Mouse (Mus musculus) midbrain, embryonic 11.5 days (tissue): ENCODE measurements around the gene Aatf. TPM values are rescaled to one million over a fixed set of nuclear protein-coding genes. Genes with fewer than 3 reads are reported as not detected.
A peak's percentile ranks its signal among the peaks of the same experiment; 100 is the strongest.

Experiments
- ATAC-seq: fragments of 200-750 bp; cut with Nextera tagmentation; 2 replicates; pipeline ENCODE4 v1.8.0; 2017; ENCODE audit warnings: moderate TSS enrichment, moderate library complexity; ENCODE audit not compliant: low FRiP score
- DNase-seq: peaks from one replicate; pipeline ENCODE4 v3.0.0; 2015; ENCODE audit warnings: low spot score; ENCODE audit errors: missing footprints
- H3K27ac ChIP-seq: fragments of 300-500 bp; sonication (generic); 2 replicates; pipeline ENCODE4 v1.5.1; 2014; ENCODE audit warnings: low read depth, low read length
- H3K27me3 ChIP-seq: fragments of 300-500 bp; sonication (generic); 2 replicates; pipeline ENCODE4 v1.6.1; 2014; ENCODE audit warnings: mild to moderate bottlenecking, low read length, moderate library complexity, mixed read lengths; ENCODE audit not compliant: control insufficient read depth, insufficient read depth
- H3K36me3 ChIP-seq: fragments of 300-500 bp; sonication (generic); 2 replicates; pipeline ENCODE4 v1.6.1; 2014; ENCODE audit warnings: mild to moderate bottlenecking, low read length, moderate library complexity, mixed read lengths; ENCODE audit not compliant: control insufficient read depth, insufficient read depth
- H3K4me1 ChIP-seq: fragments of 300-500 bp; sonication (generic); 2 replicates; pipeline ENCODE4 v1.6.1; 2014; ENCODE audit warnings: low read length; ENCODE audit not compliant: control insufficient read depth, insufficient read depth
- H3K4me2 ChIP-seq: fragments of 300-500 bp; sonication (generic); 2 replicates; pipeline ENCODE4 v1.6.1; 2014; ENCODE audit warnings: mild to moderate bottlenecking, moderate library complexity
- H3K4me3 ChIP-seq: fragments of 300-500 bp; sonication (generic); 2 replicates; pipeline ENCODE4 v1.5.1; 2014; ENCODE audit warnings: low read depth, low read length
- H3K9ac ChIP-seq: fragments of 300-500 bp; sonication (generic); 2 replicates; pipeline ENCODE4 v1.6.1; 2014; ENCODE audit warnings: low read length
- H3K9me3 ChIP-seq: fragments of 300-500 bp; sonication (generic); 2 replicates; pipeline ENCODE4 v1.6.1; 2016; ENCODE audit warnings: low read length; ENCODE audit not compliant: control insufficient read depth
- WGBS: fragments of 180-500 bp; shearing (Covaris S2); extraction: QIAGEN DNeasy Blood & Tissue Kit; methylation state at CpG from one replicate; pipeline ENCODE4 v1.1.7; 2014; 5-methylcytosine and 5-hydroxymethylcytosine counted together
- polyA plus RNA-seq: library from polyadenylated mRNA; unstranded; fragments of >200 nt; fragmentation: Nextera tagmentation; extraction: Ambion mirVana; gene quantifications from 2 replicates; pipeline ENCODE4 v1.2.1, GENCODE M21; 2014

The Aatf gene
- polyA plus RNA-seq, 1 experiment from 2014 or later, result 54.8 TPM

- DNase-seq, result peak; percentile 94
- 70% methylated on average over 1 of the region's 1 CpGs for WGBS
- peak; percentile 57; the same call in 1 of the 2 replicates for ATAC-seq
- H3K27ac ChIP-seq, result no peak overlapping the region
- H3K9me3 ChIP-seq, result no peaks in the 10 kb centered on the region
- no peaks in the 10 kb centered on the region for H3K36me3 ChIP-seq
- H3K4me1 ChIP-seq, result peaks cover 11% of the 10 kb centered on the region
- no peak overlapping the region for H3K4me2 ChIP-seq
- no peaks in the 10 kb centered on the region for H3K27me3 ChIP-seq
- no peak overlapping the region for H3K9ac ChIP-seq
- no peak overlapping the region for H3K4me3 ChIP-seq
Observed at GRCm38 (mm10) chr11:84429581-84429980, 83.7 kb downstream of the Aatf start.

DNA sequence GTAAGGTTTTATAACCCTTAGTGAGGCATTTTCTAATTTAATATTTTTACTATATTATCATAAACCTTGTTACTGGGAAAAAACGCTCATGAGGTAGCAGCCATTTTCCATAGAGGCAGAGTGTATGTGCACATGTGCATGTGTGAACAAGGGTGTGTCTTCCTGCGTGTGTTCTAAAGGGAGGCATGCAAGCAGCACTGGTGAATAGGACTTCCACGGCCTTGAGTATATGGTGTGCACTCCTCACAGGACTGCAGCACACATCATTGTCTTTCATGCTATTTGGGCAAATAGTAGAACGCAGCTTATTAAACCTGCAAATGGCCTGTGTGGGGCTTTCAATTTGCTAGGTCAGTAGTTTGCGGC lies 86.7 kb downstream of the Aatf start:
- Histone ChIP-seq H3K4me3 (no peak overlapping the region), H3K36me3 (no peaks in the 10 kb centered on the region), H3K4me1 (peaks cover 9% of the 10 kb centered on the region), H3K4me2 (no peak overlapping the region), H3K27ac (no peak overlapping the region), H3K9ac (no peak overlapping the region), H3K9me3 (no peaks in the 10 kb centered on the region), H3K27me3 (no peaks in the 10 kb centered on the region)
- 89% methylated on average over 5 of the region's 5 CpGs for whole genome bisulfite sequencing
- peak; percentile 28 for DNase-seq
- no peak for ATAC-seq

- peak; percentile 79 for DNase-seq
- Histone ChIP-seq H3K27ac (no peak overlapping the region), H3K4me1 (peaks cover 6% of the 10 kb centered on the region)
Observed at GRCm38 (mm10) chr11:84425736-84426632, 87.3 kb downstream of the Aatf start.

GRCm38 (mm10) chr11:84420779-84421178 lies 92.5 kb downstream of the Aatf start:
- ATAC-seq, result no peak
- Histone ChIP-seq H3K27me3 (no peaks in the 10 kb centered on the region), H3K4me1 (peaks cover 2% of the 10 kb centered on the region), H3K9me3 (no peaks in the 10 kb centered on the region), H3K4me3 (no peak overlapping the region), H3K27ac (no peak overlapping the region), H3K36me3 (no peaks in the 10 kb centered on the region), H3K4me2 (no peak overlapping the region), H3K9ac (no peak overlapping the region)
- DNase-seq, result no peak
- 92% methylated on average over 6 of the region's 6 CpGs for WGBS

More at GRCm38 (mm10) chr11:84425736-84426632, 87.3 kb downstream of the Aatf start:
- Histone ChIP-seq H3K9me3 (no peaks in the 10 kb centered on the region), H3K27me3 (no peaks in the 10 kb centered on the region), H3K36me3 (no peaks in the 10 kb centered on the region), H3K4me2 (no peak overlapping the region), H3K9ac (no peak overlapping the region), H3K4me3 (no peak overlapping the region)
- ATAC-seq, result 0 out of 2 replicates have a peak, but pooled peaks have one; percentile 44
- WGBS, result 57% methylated on average over 13 of the region's 13 CpGs

- DNase-seq (no peak), ATAC-seq (no peak)
- 58% methylated on average over 6 of the region's 6 CpGs for WGBS
- no peaks in the 10 kb centered on the region for H3K36me3 ChIP-seq
- no peaks in the 10 kb centered on the region for H3K27me3 ChIP-seq
- H3K4me3 ChIP-seq, result no peak overlapping the region
- peaks cover 7% of the 10 kb centered on the region for H3K4me1 ChIP-seq
- H3K27ac ChIP-seq, result no peak overlapping the region
- H3K9me3 ChIP-seq, result no peaks in the 10 kb centered on the region
- H3K4me2 ChIP-seq, result no peak overlapping the region
- no peak overlapping the region for H3K9ac ChIP-seq
Observed at GRCm38 (mm10) chr11:84413111-84413510, 100.2 kb downstream of the Aatf start.

DNA sequence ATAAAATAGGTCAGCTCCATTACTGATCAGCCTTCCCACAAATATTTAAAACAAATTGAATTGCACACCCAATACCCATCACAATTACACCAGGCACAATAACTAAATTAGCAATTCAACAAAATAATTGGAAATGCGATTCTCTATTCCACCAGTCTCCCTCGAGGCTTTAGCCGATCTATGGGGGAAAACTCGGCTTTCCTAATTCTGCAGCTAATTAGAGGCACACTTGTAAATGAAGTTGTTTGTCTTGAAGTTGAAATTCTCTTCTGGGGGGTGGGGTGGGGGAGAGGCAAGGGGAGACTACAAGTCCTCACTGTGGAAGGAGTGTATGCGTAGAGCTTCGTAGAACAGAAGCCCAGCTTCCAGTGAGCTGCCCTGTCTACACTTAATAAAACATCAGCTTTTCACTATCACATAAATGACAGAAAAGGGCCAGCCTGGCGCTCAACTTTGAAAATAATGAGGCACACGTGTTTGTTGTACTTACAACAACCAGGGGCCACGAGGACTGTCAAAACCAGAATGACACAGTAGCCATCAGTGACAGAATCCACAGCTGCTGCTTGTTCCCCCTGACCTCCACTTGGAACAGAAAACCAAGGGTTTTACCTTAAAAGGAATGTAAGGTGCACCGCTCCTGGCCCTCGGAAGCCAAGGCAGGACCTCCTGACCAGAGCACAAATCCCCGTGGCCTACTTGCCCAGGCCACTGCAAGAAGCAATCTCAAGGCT lies 101.0 kb downstream of the Aatf start:
- WGBS, result 74% methylated on average over 12 of the region's 12 CpGs
- H3K9ac ChIP-seq, result no peak overlapping the region
- H3K27ac ChIP-seq, result no peak overlapping the region
- H3K27me3 ChIP-seq, result no peaks in the 10 kb centered on the region
- no peak for ATAC-seq
- peaks cover 7% of the 10 kb centered on the region for H3K4me1 ChIP-seq
- no peak for DNase-seq
- no peak overlapping the region for H3K4me2 ChIP-seq
- H3K9me3 ChIP-seq, result no peaks in the 10 kb centered on the region
- H3K4me3 ChIP-seq, result no peak overlapping the region
- H3K36me3 ChIP-seq, result no peaks in the 10 kb centered on the region

DNA sequence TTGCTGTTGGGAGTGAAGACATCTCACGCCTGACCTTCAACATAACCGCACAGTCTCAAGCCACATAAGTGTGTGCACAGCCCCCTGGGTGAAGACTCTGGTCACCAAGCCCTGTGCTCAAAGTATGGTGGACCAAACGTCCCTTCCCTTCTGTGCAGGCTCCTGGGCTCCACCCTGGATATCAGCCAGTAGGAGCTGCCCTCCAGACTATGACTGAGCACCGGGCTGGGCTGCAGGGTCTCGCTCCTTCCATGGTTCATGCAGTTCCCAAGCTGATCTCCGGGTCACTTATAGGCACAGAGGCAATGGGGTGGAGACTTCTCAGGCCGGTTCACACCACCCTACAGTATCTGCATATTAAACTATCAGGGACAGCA lies 101.7 kb downstream of the Aatf start:
- Histone ChIP-seq H3K27ac (no peak overlapping the region), H3K4me2 (no peak overlapping the region), H3K9ac (no peak overlapping the region), H3K9me3 (0 out of 2 replicates have a peak, but pooled peaks cover under 1% of the 10 kb centered on the region), H3K27me3 (no peaks in the 10 kb centered on the region), H3K4me1 (peaks cover 7% of the 10 kb centered on the region), H3K4me3 (no peak overlapping the region), H3K36me3 (no peaks in the 10 kb centered on the region)
- ATAC-seq (no peak), DNase-seq (no peak)
- WGBS, result 74% methylated on average over 7 of the region's 7 CpGs

GRCm38 (mm10) chr11:84410879-84411641 lies 102.3 kb downstream of the Aatf start:
- ATAC-seq (no peak), DNase-seq (peak; percentile 77)
- Histone ChIP-seq H3K9ac (no peak overlapping the region), H3K4me3 (no peak overlapping the region), H3K36me3 (no peaks in the 10 kb centered on the region), H3K27me3 (no peaks in the 10 kb centered on the region), H3K9me3 (0 out of 2 replicates have a peak, but pooled peaks cover 3% of the 10 kb centered on the region), H3K4me2 (no peak overlapping the region), H3K4me1 (peaks cover 7% of the 10 kb centered on the region), H3K27ac (no peak overlapping the region)
- 74% methylated on average over 7 of the region's 7 CpGs for WGBS
